Mouse (Mus musculus): Measurements from ENCODE around the gene Hist2h2aa2.

Hist2h2aa2 gene

DNA sequence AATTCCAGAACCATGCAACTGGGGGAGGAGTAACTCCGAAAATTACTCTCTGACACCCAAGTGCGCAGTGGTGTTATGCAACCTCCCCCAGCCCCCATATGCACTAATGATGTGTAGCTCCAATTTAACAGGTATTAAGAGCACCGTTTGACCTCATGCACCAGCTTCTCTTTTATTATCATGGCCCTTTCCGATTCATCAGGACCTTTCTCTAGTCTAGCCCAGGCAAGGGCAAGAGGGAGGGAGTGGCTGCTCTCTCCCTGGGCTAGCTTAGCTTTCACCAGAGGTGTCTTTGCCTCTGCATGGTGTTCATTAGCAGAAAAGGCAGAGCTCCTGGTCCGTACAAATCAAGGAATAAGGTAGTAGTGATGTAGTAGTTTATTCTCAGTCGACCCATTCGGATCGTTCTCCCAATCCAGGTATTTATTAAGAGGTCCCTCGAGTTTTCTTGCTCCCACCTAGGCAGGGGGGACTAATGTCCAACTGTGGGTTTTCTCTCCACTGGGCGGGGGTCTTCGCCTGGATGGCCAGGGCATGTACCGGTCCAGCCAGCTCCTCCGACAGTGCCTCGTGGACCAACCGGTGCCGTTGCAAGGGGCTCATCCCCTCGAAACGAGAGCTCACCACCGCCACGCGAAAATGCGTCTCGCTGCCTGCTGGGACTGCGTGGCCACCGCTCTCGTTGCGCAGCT is 43.5 kb downstream of the Hist2h2aa2 start:
- DNase-seq = no peak

DNA sequence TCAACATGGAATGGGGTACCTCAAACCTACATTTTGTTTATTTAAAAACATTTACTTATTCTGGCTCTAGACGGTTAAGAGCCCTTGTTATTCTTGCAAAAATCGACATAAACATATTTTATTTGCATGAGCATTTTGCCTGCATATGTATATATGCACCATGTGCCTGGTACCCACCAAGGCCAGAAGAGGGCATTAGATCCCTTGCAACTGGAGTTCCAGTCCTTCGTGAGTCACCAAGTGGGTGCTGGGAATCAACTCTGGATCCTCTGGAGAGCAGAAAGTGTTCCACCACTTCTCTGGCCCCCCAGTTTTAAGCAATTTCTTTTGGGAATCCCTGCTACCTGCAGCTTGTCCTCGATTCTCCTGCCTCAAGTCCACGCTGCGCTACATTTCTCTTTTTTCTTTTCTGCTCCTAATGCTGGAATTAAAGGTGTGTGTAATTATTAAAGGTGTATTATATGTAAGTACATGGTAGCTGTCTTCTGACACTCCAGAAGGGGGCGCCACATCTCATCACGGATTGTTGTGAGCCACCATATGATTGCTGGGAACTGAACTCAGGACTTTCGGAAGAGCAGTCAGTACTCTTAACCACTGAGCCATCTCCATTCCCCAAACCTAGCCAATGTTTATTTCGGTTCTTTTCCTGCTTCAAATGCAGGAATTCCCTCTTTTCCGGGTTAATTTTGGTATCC is 44.3 kb downstream of the Hist2h2aa2 start:
- DNase-seq = no peak

DNA sequence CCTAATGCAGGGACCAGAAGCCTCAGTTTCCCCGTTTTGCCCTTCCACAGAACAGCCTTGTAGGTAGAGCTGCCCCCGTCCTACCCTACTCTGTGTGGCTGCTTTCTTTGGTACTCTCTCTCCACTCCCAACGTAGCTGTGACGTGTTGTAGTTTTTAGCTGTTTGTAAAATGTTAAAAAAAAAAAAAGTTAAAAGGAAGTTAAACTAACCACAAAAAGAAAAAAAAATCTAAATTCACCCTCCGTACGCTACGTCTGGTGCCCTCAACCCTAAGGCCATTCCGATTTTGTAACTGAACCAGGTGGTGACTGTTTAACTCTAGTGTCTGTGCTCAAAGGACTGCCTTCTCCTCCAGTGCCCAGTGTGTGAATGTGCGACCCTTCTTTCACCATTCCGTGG is 45.1 kb downstream of the Hist2h2aa2 start:
- DNase-seq = no peak

DNA sequence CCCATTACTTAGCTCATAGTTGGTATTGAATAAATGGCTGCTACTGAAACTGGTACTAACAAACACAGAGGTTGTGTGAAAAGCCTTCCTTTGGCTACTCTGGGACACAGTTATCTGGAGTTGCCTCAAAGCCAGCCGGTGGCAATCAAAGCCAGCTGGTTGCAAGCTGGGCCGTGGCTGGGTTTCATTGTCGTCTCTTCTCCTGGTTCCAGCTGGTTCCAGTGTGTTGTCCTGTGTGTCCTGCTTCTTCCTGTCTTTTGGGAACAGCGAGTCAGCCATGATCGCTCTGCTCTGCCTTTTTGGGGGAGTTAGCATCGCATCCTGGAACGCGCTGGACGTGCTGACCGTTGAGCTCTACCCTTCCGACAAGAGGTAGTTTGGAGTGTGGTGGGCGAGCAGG is 47.1 kb downstream of the Hist2h2aa2 start:
- no peak for DNase-seq

Data from kidney, postnatal 14 days (tissue).